Mouse (Mus musculus): ENCODE measurements around the gene Khdrbs1. TPM values are rescaled to one million over a fixed set of nuclear protein-coding genes. Genes with fewer than 3 reads are reported as not detected.

Gene Khdrbs1
- polyA plus RNA-seq, 1 experiment from 2014 or later, result 125 TPM

DNA sequence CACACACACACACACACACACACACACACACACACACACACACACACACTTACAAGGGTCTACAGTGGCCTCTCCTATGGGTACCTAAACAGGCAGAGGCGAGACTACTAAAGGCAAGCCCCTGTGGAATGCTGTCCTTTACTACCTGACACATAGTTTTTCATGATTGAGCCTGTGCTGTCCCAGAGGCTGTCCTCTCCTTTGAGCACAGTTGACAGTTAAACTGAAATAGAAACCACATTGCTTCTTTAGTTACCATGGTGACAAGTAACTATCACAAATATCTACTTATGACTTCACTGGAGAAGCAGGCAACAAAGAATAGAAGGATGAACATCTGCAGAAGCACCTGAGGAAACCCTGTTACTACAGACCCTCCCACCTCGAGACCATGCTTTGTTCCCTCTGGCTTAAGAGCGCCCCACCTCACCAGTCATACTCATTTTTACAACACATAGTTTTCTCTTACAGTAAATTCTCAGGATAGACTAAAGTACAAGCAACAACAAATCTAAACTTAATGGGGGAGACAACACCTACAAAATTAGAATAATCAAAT is 79.8 kb downstream of the Khdrbs1 start:
- H3K36me3 ChIP-seq, result peaks cover 50% of the 10 kb centered on the region
- WGBS, result 71% methylated on average over 3 of the region's 3 CpGs

DNA sequence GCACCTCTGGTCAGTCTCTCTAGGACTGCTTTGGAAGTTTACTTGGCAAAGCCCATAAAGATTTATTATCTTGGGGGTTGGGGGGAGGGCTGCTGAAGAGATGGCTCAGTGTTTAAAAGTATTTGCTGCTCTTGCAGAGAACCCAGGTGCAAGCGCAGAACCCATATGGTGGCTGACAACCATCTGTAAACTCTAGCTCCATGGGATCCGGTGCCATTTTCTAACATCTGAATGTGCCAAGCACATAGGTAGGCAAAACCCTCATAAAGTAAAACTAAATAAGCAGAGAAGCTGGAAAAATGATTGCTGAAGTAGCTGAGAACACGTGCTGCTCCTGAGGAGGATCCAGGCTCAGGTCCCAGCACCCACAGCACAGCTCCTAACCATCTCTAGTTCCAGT is 80.5 kb downstream of the Khdrbs1 start:
- no peaks in the 10 kb centered on the region for H3K9me3 ChIP-seq
- H3K27ac ChIP-seq, result no peak overlapping the region
- no peak overlapping the region for H3K4me2 ChIP-seq
- H3K9ac ChIP-seq, result no peak overlapping the region
- no peak overlapping the region for H3K4me3 ChIP-seq
- peaks cover 54% of the 10 kb centered on the region for H3K36me3 ChIP-seq
- 85% methylated on average over 3 of the region's 3 CpGs for WGBS
- no peaks in the 10 kb centered on the region for H3K27me3 ChIP-seq
- H3K4me1 ChIP-seq, result no peaks in the 10 kb centered on the region
- no peak for ATAC-seq (ENCODE audit: borderline replicate concordance, extremely low read depth, low FRiP score, low TSS enrichment)

More for the DNA sequence above, 79.8 kb downstream of the Khdrbs1 start:
- Histone ChIP-seq H3K4me1 (no peaks in the 10 kb centered on the region), H3K9ac (no peak overlapping the region), H3K27ac (no peak overlapping the region), H3K4me3 (no peak overlapping the region), H3K9me3 (no peaks in the 10 kb centered on the region), H3K27me3 (no peaks in the 10 kb centered on the region), H3K4me2 (no peak overlapping the region)
- ATAC-seq (ENCODE audit: borderline replicate concordance, extremely low read depth, low FRiP score, low TSS enrichment), result no peak

DNA sequence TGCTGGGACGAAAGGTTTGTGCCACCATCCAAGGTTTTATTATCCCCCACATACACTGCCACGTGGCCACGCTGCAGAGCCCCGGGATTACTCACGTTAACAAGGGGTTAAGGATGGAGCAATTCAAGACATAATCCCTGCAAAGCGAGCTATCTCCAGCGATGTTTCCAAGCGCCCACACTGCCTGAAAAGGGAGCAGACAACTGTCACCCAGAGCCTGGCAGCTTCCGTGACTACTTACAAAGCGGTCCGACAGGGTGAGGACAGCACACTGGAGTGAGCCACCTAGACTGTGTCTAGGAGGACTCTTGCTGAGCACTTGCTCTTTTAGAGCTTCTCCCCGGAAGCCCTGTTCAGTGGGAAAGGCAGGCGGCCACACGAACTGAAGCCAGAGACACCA is 87.3 kb downstream of the Khdrbs1 start:
- ATAC-seq (ENCODE audit: borderline replicate concordance, extremely low read depth, low FRiP score, low TSS enrichment), result no peak
- no peak overlapping the region for H3K4me3 ChIP-seq
- peaks cover 94% of the 10 kb centered on the region for H3K36me3 ChIP-seq
- no peak overlapping the region for H3K4me2 ChIP-seq
- H3K9ac ChIP-seq, result no peak overlapping the region
- WGBS, result 93% methylated on average over 14 of the region's 14 CpGs
- no peak overlapping the region for H3K27ac ChIP-seq
- H3K27me3 ChIP-seq, result no peaks in the 10 kb centered on the region
- no peaks in the 10 kb centered on the region for H3K9me3 ChIP-seq
- no peaks in the 10 kb centered on the region for H3K4me1 ChIP-seq

Small RNA genes lying within 50 kb of the gene (microRNA-seq; reads per million reads assigned to microRNA genes)
- not detected for gene Gm28017
- gene Mir7016, result not detected

Other genes starting within 250 kb of the Khdrbs1 start
- 748 and 767 TPM in 2 replicates for gene Marcksl1, start 228.7 kb downstream of the Khdrbs1 start, polyA plus RNA-seq (2015; fragmentation: Nextera tagmentation; extraction: Ambion mirVana)
- 251 and 260 TPM in 2 replicates for gene Hdac1, start 199.6 kb downstream of the Khdrbs1 start, polyA plus RNA-seq (2015; fragmentation: Nextera tagmentation; extraction: Ambion mirVana)
- gene Lck, start 168.7 kb downstream of the Khdrbs1 start, polyA plus RNA-seq (2015; fragmentation: Nextera tagmentation; extraction: Ambion mirVana), result 8.3 and 24.9 TPM in 2 replicates
- gene Fam167b, start 163.8 kb downstream of the Khdrbs1 start, polyA plus RNA-seq (2015; fragmentation: Nextera tagmentation; extraction: Ambion mirVana), result 3.2 and 4.2 TPM in 2 replicates
- gene Eif3i, start 141.7 kb downstream of the Khdrbs1 start, polyA plus RNA-seq (2015; fragmentation: Nextera tagmentation; extraction: Ambion mirVana), result 259 and 262 TPM in 2 replicates
- gene Tmem234, start 141.6 kb downstream of the Khdrbs1 start, polyA plus RNA-seq (2015; fragmentation: Nextera tagmentation; extraction: Ambion mirVana), result 187 and 191 TPM in 2 replicates
- gene Dcdc2b, start 128.0 kb downstream of the Khdrbs1 start, polyA plus RNA-seq (2015; fragmentation: Nextera tagmentation; extraction: Ambion mirVana), result 1.5 and 2.1 TPM in 2 replicates
- 29.8 and 30.6 TPM in 2 replicates for gene Iqcc, start 123.2 kb downstream of the Khdrbs1 start, polyA plus RNA-seq (2015; fragmentation: Nextera tagmentation; extraction: Ambion mirVana)
- gene Ccdc28b, start 118.4 kb downstream of the Khdrbs1 start, polyA plus RNA-seq (2015; fragmentation: Nextera tagmentation; extraction: Ambion mirVana), result 51.4 and 59.5 TPM in 2 replicates
- gene Txlna, start 101.2 kb downstream of the Khdrbs1 start, polyA plus RNA-seq (2015; fragmentation: Nextera tagmentation; extraction: Ambion mirVana), result 83.2 and 86.8 TPM in 2 replicates
- 16.4 and 16.5 TPM in 2 replicates for gene Kpna6, start 69.5 kb downstream of the Khdrbs1 start, polyA plus RNA-seq (2015; fragmentation: Nextera tagmentation; extraction: Ambion mirVana)
- 12.6 and 13.6 TPM in 2 replicates for gene Tmem39b, start 45.5 kb downstream of the Khdrbs1 start, polyA plus RNA-seq (2015; fragmentation: Nextera tagmentation; extraction: Ambion mirVana)
- gene Ptp4a2, start 68.9 kb upstream of the Khdrbs1 start, polyA plus RNA-seq (2015; fragmentation: Nextera tagmentation; extraction: Ambion mirVana), result 353 and 378 TPM in 2 replicates
- 0.08 and 0.09 TPM in 2 replicates for gene Spocd1, start 186.9 kb upstream of the Khdrbs1 start, polyA plus RNA-seq (2015; fragmentation: Nextera tagmentation; extraction: Ambion mirVana)
- 1.6 and 1.8 TPM in 2 replicates for gene Adgrb2, start 242.6 kb upstream of the Khdrbs1 start, polyA plus RNA-seq (2015; fragmentation: Nextera tagmentation; extraction: Ambion mirVana)

Measured in lung, embryonic 15.5 days (tissue).